11 mouse cellular contexts compared by ENCODE assay signal in genomic region chr11:60190055-60190641, GRCm38 (mm10). TPM values are rescaled to one million over a fixed set of nuclear protein-coding genes. Genes with fewer than 3 reads are reported as not detected.
A peak's percentile ranks its signal among the peaks of the same experiment; 100 is the strongest.
DNase-seq lines count a peak whose midpoint lies in the region; ATAC-seq and TF ChIP-seq lines count a peak whose summit lies in the region.
"Had no signal": no experiment of that assay in that cellular context is flagged by ENCODE, and none has a peak within 500 bp of the region (broad histone marks: within the 10 kb centered on the region; RNA-seq: fewer than 3 reads in every experiment).

No protein-coding gene starts in this region.

- no peak for DNase-seq in heart, postnatal 4 days
- DNase-seq in midbrain, embryonic 10.5 days (ENCODE audit: low spot score): no peak
- no peak for DNase-seq in midbrain, postnatal 0 days (ENCODE audit: low spot score)
- peak; percentile 50 to 63 for DNase-seq in lung, postnatal 4 days
- DNase-seq in right cerebral cortex, postnatal 10 days (ENCODE audit: low spot score in 2 of 2): no peak
- DNase-seq: adrenal gland, postnatal 25 days had no signal

- 0 out of 2 replicates have a peak overlapping the region, but pooled peaks have one; percentile 23 for H3K9ac ChIP-seq in heart, embryonic 16.5 days (ENCODE audit: low read length)
- H3K9ac ChIP-seq in midbrain, postnatal 0 days (replicated peaks; ENCODE audit: low read length, poor library complexity, severe bottlenecking): no peak overlapping the region
- no peak overlapping the region for H3K9ac ChIP-seq in intestine, embryonic 16.5 days (ENCODE audit: low read depth, low read length)
- H3K9ac ChIP-seq: hindbrain, embryonic 15.5 days; liver, embryonic 15.5 days had no signal

- H3K36me3 ChIP-seq in heart, embryonic 16.5 days (ENCODE audit: control insufficient read depth, insufficient read depth): peaks cover 67% of the 10 kb centered on the region
- H3K36me3 ChIP-seq in midbrain, embryonic 10.5 days: peaks cover 100% of the 10 kb centered on the region
- peaks cover 89% of the 10 kb centered on the region for H3K36me3 ChIP-seq in midbrain, postnatal 0 days (ENCODE audit: insufficient read depth, low read length)
- H3K36me3 ChIP-seq in intestine, embryonic 16.5 days (ENCODE audit: control insufficient read depth, insufficient read depth, low read length): peaks cover 37% of the 10 kb centered on the region

- H3K27ac ChIP-seq in heart, embryonic 16.5 days (ENCODE audit: low read length): peak overlapping the region; percentile 56; the same call in 1 of the 2 replicates
- H3K27ac ChIP-seq in midbrain, embryonic 10.5 days (replicated peaks): peak overlapping the region; percentile 33
- H3K27ac ChIP-seq in midbrain, postnatal 0 days (ENCODE audit: low read depth, low read length): no peak overlapping the region
- H3K27ac ChIP-seq in intestine, embryonic 16.5 days (ENCODE audit: low read length): 0 out of 2 replicates have a peak overlapping the region, but pooled peaks have one; percentile 6
- H3K27ac ChIP-seq: hindbrain, embryonic 15.5 days; liver, embryonic 15.5 days had no signal

- H3K4me2 ChIP-seq in heart, embryonic 16.5 days (ENCODE audit: low read depth, low read length): no peak overlapping the region
- no peak overlapping the region for H3K4me2 ChIP-seq in midbrain, postnatal 0 days (ENCODE audit: low read depth, low read length, poor library complexity, severe bottlenecking)
- H3K4me2 ChIP-seq in intestine, embryonic 16.5 days (ENCODE audit: low read depth, low read length): no peak overlapping the region
- H3K4me2 ChIP-seq: hindbrain, embryonic 15.5 days; liver, embryonic 15.5 days had no signal

- H3K4me3 ChIP-seq in heart, embryonic 16.5 days (ENCODE audit: low read length): no peak overlapping the region
- H3K4me3 ChIP-seq in midbrain, embryonic 10.5 days: no peak overlapping the region
- H3K4me3 ChIP-seq in midbrain, postnatal 0 days (ENCODE audit: low read depth, low read length): no peak overlapping the region
- no peak overlapping the region for H3K4me3 ChIP-seq in intestine, embryonic 16.5 days (ENCODE audit: low read length)
- H3K4me3 ChIP-seq: heart, adult 2 months; hindbrain, embryonic 15.5 days; liver, embryonic 15.5 days had no signal

- H3K4me1 ChIP-seq in heart, embryonic 16.5 days (ENCODE audit: control insufficient read depth, insufficient read depth, low read length): peaks cover 14% of the 10 kb centered on the region
- peaks cover 28% of the 10 kb centered on the region for H3K4me1 ChIP-seq in midbrain, embryonic 10.5 days
- H3K4me1 ChIP-seq in midbrain, postnatal 0 days (ENCODE audit: insufficient read depth, low read length): peaks cover 5% of the 10 kb centered on the region; the same call in 1 of the 2 replicates
- H3K4me1 ChIP-seq in intestine, embryonic 16.5 days (ENCODE audit: control insufficient read depth, insufficient read depth, low read length): peaks cover 18% of the 10 kb centered on the region

- H3K27me3 ChIP-seq in heart, embryonic 16.5 days (ENCODE audit: control insufficient read depth, insufficient read depth, low read length): no peaks in the 10 kb centered on the region
- H3K27me3 ChIP-seq in midbrain, embryonic 10.5 days (ENCODE audit: low read depth, poor library complexity, severe bottlenecking): no peaks in the 10 kb centered on the region
- no peaks in the 10 kb centered on the region for H3K27me3 ChIP-seq in midbrain, postnatal 0 days (ENCODE audit: insufficient read depth, low read length)
- H3K27me3 ChIP-seq in intestine, embryonic 16.5 days (replicated peaks; ENCODE audit: control insufficient read depth, insufficient read depth, low read length): no peaks in the 10 kb centered on the region
- H3K27me3 ChIP-seq: hindbrain, embryonic 15.5 days; liver, embryonic 15.5 days had no signal

- WGBS in heart, embryonic 16.5 days: 77% methylated on average over 17 of the region's 17 CpGs
- 92% methylated on average over 17 of the region's 17 CpGs for WGBS in midbrain, embryonic 10.5 days
- WGBS in midbrain, postnatal 0 days: 94% methylated on average over 17 of the region's 17 CpGs
- WGBS in intestine, embryonic 16.5 days: 89% methylated on average over 17 of the region's 17 CpGs

- H3K9me3 ChIP-seq in heart, embryonic 16.5 days (replicated peaks; ENCODE audit: control insufficient read depth, low read length): peaks cover 6% of the 10 kb centered on the region; the same call in 1 of the 2 replicates
- peaks cover 12% of the 10 kb centered on the region for H3K9me3 ChIP-seq in midbrain, embryonic 10.5 days (replicated peaks)
- no peaks in the 10 kb centered on the region for H3K9me3 ChIP-seq in midbrain, postnatal 0 days (ENCODE audit: low read length)
- peaks cover 7% of the 10 kb centered on the region for H3K9me3 ChIP-seq in intestine, embryonic 16.5 days (ENCODE audit: control insufficient read depth, low read length)
- H3K9me3 ChIP-seq: hindbrain, embryonic 15.5 days; liver, embryonic 15.5 days had no signal

- ATAC-seq in heart, embryonic 16.5 days (replicated peaks; ENCODE audit: extremely low read depth, insufficient read depth, low FRiP score): no peak
- no peak for ATAC-seq in midbrain, postnatal 0 days (ENCODE audit: low FRiP score)
- ATAC-seq in intestine, embryonic 16.5 days: no peak

- TF ChIP-seq CTCF in midbrain, postnatal 0 days (IDR thresholded peaks at IDR 0.05): no peak

RNA-seq across cellular contexts. Expression of gene Srebf1, which starts 32.2 kb away (rescaled TPM):
- 36.1 and 47.0 TPM in 2 replicates for polyA plus RNA-seq in heart, embryonic 16.5 days (2015; fragmentation: Nextera tagmentation; extraction: Ambion mirVana)
- 10 to 100 TPM; 35.8 to 50.8 TPM for total RNA-seq in heart, postnatal 4 days (2021)
- polyA plus RNA-seq in midbrain, embryonic 10.5 days (2016; fragmentation: Nextera tagmentation; extraction: Ambion mirVana): 47.0 and 51.0 TPM in 2 replicates
- total RNA-seq in midbrain, postnatal 0 days (2014; rRNA removed): 77.1 and 96.5 TPM in 2 replicates
- polyA plus RNA-seq in midbrain, postnatal 0 days (2015; fragmentation: Nextera tagmentation; extraction: Ambion mirVana): 34.5 and 38.1 TPM in 2 replicates
- polyA plus RNA-seq in intestine, embryonic 16.5 days (2015; fragmentation: Nextera tagmentation; extraction: Ambion mirVana): 81.0 and 95.2 TPM in 2 replicates

Comparison
In these comparisons a context has a peak if more than half of its experiments do, and no peak if none do; other contexts are left out.
1. DNase-seq: peak in lung, postnatal 4 days (2 of 2); none in heart, postnatal 4 days (single experiment), midbrain, embryonic 10.5 days (single experiment), midbrain, postnatal 0 days (single experiment) and right cerebral cortex, postnatal 10 days (0 of 2).